Mouse (Mus musculus): ENCODE results near the gene Chit1.

DNA sequence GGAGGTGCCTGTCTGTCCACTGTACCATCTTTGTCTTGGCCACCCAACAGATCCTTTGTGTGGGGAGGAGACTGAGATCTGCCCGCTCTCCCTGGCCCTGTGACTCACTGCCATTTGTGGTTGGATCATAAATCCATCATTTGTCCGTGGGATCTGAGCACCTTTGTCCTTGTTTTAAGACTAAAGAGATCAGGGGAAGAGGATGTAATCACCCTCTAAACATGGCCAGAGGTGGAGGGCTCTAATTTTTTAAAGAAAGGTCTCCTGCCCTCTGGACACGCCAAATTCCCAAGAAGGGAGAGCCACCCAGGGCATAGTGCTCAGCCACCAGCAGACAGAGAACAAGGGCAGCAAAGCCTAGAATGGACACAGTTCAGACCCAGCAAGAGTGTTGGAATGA, 19.2 kb upstream of the Chit1 start:
- TF ChIP-seq CHD2 (IDR thresholded peaks at IDR 0.05; ENCODE audit: low read depth, low read length) (no peak), MAFK (IDR thresholded peaks at IDR 0.05; ENCODE audit: insufficient read depth, low read depth, low read length) (no peak), HCFC1 (IDR thresholded peaks at IDR 0.05; ENCODE audit: borderline replicate concordance, insufficient read depth, low read length) (no peak), ZNF384 (IDR thresholded peaks at IDR 0.05; ENCODE audit: low read depth, low read length) (no peak), ZC3H11A (IDR thresholded peaks at IDR 0.05; ENCODE audit: borderline replicate concordance, low read depth, low read length) (no peak)
